Mouse (Mus musculus): ENCODE measurements around the gene Pip5k1b.

DNA sequence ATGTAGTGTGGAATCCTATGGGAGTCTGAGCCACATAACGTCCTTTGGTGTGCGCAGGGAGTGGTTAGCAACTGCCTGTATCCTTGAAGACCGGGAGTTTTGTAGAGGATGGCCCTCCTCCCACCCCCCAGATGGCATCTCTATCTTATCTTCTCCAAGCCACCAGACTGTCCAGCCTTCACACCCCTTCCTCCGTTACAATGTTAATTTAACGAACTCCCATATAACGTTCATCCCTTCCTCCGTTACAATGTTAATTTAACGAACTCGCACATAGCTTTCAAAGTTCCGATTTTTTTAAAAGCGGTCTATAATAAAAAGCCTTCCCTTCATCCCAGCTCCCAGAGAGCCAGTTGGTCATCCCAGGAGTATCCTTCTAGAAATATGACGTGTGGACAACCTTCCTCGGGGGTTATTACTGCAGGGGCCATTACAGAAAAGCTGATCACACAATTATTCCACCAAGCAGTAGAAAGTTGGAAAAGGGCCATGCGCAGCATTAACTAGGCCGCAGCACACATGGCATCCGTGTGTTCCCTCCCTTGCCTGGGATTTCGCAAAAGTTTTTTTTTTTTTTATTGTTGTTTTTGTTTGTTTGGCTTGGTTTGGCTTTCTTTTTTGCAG, 13.9 kb downstream of the Pip5k1b start:
- TF ChIP-seq POLR2A (IDR thresholded peaks at IDR 0.05; ENCODE audit: low read depth, low read length) (no peak), CTCF (IDR thresholded peaks at IDR 0.05; ENCODE audit: extremely low read depth, insufficient read depth, insufficient read length, insufficient replicate concordance) (no peak)

All from spleen, adult 2 months (tissue).